Mouse (Mus musculus) urinary bladder, postnatal 36 days (tissue): ENCODE measurements around the gene Vmn1r232.

ENCODE experiments used
- DNase-seq, 2 experiments: peaks; one replicate each; pipeline ENCODE4 v3.0.0; 2022; ENCODE audit warnings: low spot score in 2 of 2, mixed read lengths in 1 of 2

Vmn1r232 gene

DNA sequence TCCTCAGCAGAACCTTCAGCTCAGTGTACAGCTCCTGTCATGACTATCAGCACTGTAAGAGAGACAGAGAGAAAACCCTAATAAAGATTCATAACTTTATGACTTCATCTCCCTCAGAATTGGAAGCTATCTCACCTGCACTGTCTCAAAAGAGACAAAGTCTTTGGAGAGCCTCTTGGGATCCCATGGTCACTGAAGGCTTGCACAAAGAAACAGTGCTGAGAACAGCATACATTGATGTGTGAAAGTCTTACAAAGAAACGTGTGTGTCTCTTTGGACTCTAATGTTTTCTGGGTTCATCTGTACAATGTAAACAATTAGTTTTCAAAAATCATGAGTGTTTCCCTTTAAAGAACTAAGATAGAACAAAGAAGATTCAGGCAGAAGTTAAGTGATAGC is at the start of gene Vmn1r232:
Vmn1r232 (minus strand) TSS at position 101 of the 400 bp plus-strand sequence.
- DNase-seq, result no peak

DNA sequence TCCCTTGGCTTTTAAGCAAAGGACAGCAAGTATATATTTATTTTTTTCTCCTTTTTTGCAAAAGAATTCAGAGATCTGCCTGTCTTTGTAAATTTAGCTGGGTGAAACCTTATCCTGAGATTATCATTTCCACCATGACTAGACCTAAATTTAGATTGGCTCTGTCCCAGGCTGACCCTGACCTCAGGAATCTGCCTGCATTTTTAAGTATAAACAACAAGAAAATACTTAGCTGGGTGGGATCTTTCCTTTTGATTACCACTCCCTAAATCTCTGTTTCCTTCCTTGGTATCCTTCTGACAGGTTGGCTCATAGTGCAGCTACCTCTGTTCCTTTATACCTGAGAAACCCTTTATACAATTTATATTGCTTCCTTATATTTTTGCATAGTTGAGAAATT is 47.2 kb upstream of the Vmn1r232 start:
- no peak for DNase-seq

DNA sequence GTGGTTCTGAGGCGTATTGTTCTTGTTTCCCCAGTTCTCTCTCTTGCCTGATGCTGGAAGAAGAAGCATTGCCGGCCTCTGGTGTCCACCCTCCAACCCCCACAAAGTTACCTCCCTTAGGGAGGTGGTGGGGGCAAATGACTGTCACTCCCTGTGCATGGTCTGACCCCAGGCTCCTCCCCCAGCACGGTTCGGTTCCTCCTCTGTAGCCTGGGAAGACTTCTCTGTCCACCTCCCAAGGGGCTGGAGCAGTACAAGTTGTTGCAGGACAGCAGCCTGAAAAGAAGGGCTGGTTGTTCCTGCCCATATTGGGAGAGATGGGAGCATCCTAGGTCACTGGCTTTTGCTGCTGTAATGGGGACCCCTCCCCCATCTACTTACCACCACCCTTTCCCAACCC is 45.9 kb upstream of the Vmn1r232 start:
- no peak for DNase-seq

DNA sequence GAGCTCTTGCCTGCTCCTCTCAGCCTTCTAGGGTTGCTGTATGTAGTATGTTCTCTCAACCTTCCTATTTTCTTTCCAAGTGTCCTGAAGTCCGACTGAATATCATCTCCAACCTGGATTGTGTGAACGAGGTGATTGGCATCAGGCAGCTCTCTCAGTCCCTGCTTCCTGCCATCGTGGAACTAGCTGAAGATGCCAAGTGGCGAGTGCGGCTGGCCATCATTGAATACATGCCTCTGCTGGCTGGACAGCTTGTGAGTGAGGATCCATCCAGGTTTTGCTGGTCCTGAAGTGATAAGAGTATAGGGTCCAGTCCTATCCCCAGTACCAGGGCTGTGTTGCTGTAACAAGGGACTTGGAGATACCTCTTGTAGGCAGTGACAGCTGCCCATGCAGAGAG is 40.9 kb upstream of the Vmn1r232 start:
- DNase-seq, result no peak

DNA sequence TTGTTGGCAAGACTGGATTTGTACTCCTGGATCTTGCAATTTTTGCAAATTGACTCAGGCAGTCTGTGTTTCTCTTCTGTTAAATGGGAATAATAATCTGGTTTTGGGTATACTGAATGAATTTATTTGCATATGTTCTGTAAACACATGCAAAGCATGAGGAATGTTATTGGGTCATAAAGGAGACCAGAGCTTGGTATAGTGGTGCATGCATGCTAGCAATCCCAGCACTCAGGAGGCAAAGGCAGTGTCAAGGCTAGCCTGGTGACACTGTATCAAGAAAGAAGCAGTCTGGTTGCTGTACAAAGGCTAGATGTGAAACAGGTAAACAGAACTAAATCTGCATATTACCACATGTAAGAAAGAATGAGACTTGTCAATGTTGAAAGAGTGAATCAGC is 27.1 kb upstream of the Vmn1r232 start:
- no peak for DNase-seq

DNA sequence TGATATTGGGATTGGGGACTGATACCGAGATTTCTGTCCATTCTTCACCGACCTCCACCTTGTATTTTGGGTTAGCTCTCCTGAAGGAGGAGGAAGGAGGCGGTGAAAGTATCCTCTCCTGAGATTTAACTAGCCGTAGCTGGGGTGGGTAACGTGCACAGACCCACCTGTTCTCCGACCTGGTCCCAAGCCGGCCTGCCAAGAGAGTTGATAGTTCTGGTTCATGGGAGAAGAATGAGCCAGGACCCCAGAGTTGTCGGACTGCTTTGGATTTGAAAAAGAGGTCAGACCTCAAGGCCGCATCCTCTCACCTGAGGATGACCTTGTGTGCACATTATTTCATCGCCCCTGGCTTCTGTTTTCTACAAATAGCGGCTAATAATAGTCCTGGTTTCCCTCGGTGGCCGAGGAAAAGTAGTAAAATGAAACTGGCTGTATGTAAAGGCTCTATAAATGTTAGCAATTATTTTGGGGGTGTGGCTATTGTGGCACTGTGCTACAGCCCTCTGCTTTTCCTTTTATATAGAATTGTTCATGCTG is 26.6 kb upstream of the Vmn1r232 start:
- peak in 1 of 2 experiments; percentile 13 for DNase-seq

DNA sequence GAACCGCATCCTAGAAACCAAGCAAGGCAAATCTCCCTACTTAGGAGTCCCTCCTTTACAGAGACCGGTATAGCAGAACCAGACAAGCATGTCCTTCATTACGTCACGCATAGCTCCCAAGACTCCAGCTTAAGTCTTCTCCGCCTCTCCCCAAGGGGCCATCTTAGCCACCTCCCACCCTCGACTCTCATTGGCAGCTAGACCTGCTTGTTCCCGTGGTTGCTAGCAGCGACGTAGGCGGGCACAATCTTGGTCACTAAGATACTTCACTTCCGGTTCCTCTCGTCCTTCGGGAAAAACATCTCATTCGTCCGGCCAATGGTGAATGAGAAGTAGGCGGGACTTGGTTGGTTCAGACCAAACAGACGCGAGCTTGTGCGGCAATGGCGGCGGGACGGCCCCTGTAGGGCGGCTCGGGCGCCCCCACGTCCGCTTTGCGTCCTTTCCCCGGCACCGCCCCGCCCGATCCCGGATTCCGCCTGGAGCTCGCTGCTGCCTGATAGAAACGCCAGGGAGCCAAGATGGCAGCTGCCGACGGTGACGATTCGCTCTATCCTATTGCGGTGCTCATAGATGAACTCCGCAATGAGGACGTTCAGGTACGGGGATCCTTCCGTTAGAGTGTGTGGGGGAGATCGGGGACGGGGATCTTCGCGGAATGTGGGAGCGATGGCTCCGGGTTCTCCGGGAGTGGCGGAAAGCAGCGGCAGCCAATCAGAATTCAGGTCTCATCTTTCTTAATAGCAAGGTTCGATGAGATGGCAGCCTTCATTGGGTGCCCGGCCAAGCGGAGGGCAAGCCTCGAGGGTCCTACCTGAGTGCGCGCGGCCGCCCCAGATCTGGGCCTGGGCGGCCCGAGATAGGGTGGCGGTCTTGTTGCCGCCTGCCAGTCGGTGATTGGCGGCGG is 25.7 kb upstream of the Vmn1r232 start, which contains the start of gene Ppp2r1a:
Ppp2r1a (plus strand) TSS at position 327 of the 907 bp plus-strand sequence.
- DNase-seq, result peak; percentile 98 to 99

DNA sequence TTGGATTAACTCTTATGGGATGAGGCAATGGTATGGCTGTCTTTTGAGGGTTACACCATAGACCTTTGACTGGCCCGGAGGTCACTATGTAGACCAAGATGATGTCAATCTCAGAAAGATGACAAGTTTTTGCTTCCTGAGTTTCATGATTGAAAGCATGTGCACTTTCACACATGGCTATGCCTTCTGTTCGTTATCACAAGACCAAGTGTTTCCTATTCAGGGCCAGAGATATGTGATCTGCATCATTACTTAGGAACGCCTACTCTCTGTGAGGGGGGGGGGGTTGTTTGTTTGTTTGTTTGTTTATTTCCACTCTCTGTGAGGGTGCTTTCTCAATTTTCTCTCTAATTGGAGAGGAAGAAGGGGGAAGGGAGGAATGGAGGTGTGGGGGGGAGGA is 24.7 kb upstream of the Vmn1r232 start:
- DNase-seq, result no peak

DNA sequence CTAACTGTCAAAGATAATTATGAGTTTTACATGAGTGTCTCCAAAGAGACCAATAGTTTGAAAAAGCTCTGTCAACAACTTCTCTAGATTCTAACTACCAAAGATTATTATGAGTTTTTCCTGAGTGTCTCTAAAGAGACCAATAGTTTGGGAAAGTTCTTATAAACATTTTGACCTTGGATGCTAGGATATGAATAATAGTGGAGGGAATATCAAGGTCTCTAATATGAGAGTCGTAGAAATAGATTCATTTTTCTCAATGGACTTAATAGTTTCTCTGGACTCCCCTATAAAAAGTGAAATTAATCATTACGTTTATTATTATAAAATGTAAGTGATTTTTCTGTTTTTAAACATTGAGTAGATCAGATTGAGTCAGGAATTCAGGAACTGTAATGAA is 14.5 kb downstream of the Vmn1r232 start, which contains the start of gene Vmn1r231:
Vmn1r231 (minus strand) TSS at position 101 of the 400 bp plus-strand sequence.
- no peak for DNase-seq
